Mouse (Mus musculus) cerebellum, postnatal 25 days (tissue): ENCODE measurements around the gene Cd52.
A peak's percentile ranks its signal among the peaks of the same experiment; 100 is the strongest.

Experiments used
- DNase-seq, 2 experiments: peaks; one replicate each; pipeline ENCODE4 v3.0.0; 2021; ENCODE audit warnings: mixed read lengths in 2 of 2

Gene Cd52

GRCm38 (mm10) chr4:134041317-134042123 is 53.4 kb downstream of the Cd52 start:
- peak in 1 of 2 experiments; percentile 15 for DNase-seq

GRCm38 (mm10) chr4:134035953-134036352 is 58.9 kb downstream of the Cd52 start:
- peak; percentile 86 to 90 for DNase-seq
